Mouse (Mus musculus) neutrophil, adult 65 days (primary cell): ENCODE measurements around the gene Olfr43. TPM values are rescaled to one million over a fixed set of nuclear protein-coding genes. Genes with fewer than 3 reads are reported as not detected.

Source experiments
- total RNA-seq: library from RNA; stranded (reverse); gene quantifications from 2 replicates; pipeline ENCODE4 v1.2.4, GENCODE M21; 2023

Gene Olfr43
- not detected in 2 replicates for total RNA-seq

DNA sequence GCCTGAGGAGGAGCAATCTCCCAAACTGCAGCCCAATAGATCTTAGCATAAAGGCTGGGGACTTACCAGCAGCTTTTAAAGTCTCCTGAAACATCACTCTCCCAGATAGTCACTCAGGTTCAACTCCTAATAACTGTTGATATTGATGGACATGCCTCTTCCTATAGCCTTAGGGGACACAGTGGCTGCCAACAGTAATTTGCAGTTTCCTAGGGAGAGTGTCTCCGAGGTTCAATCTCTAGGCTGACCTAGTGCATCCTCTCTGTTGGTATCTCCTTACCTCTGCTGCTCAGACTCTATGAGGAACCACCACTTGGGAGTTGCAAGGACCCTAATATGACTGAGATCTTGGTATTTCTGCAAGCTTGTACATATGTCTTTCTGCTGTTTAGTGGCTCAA lies at the start of gene Olfr43:
Gene Olfr43, minus strand, starts transcription at position 101 of the 400 bp plus-strand sequence.

DNA sequence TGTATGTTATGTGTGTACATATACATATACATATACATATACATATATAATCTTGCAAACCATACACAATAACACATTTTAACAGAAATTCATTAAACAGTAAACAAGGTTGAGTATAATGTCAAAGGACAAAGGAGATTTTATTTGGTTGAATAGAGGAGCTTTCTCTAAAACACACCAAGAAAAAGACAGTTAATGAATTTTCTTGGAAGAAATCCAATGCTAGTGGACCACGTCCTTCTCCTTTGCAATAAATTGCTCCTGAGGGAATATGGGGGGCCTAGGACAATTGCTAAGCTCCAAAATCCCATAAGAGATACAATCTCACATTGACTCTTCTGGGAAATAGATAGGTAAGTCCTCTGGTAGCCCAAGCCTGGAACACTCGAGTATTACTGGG lies 48.3 kb upstream of the Olfr43 start, which contains the start of gene Olfr406:
Gene Olfr406, plus strand, starts transcription at position 301 of the 400 bp plus-strand sequence.

DNA sequence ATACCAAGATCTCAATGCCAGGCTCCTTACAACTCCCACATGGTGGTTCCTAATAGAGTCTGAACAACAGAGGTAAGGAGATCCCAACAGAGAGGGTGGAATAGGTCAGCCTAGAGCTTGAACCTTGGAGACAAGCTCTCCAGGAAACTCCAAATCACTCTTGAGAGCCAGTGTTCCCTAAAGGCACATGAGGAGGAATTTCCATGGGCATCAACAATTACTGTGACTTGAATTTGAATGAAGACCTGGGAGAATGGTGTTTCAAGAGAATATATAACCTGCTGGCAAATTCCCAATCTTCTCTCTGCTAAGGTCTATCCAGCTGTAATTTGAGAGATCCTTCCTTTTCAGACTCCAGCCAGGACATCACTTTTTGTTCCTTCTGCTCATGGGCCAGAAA lies 25.2 kb downstream of the Olfr43 start, which contains the start of gene Olfr403:
Gene Olfr403, plus strand, starts transcription at position 301 of the 400 bp plus-strand sequence.

Other genes with a start within 250 kb of the Olfr43 start
- not detected in 2 replicates for gene Olfr398, start 221.0 kb downstream of the Olfr43 start, total RNA-seq
- gene Olfr139, start 154.8 kb downstream of the Olfr43 start, total RNA-seq = not detected in 2 replicates
- gene Olfr399, start 154.8 kb downstream of the Olfr43 start, total RNA-seq = not detected in 2 replicates
- gene Zfp616, start 141.4 kb downstream of the Olfr43 start, total RNA-seq = not detected in 2 replicates
- gene Olfr401, start 97.7 kb downstream of the Olfr43 start, total RNA-seq = not detected in 2 replicates
- gene Olfr402, start 57.9 kb downstream of the Olfr43 start, total RNA-seq = not detected in 2 replicates
- gene Olfr403, start 25.1 kb downstream of the Olfr43 start, total RNA-seq = not detected in 2 replicates
- gene Olfr406, start 48.4 kb upstream of the Olfr43 start, total RNA-seq = not detected in 2 replicates
- not detected in 2 replicates for gene Olfr59, start 72.4 kb upstream of the Olfr43 start, total RNA-seq
- not detected in 2 replicates for gene Olfr410, start 126.7 kb upstream of the Olfr43 start, total RNA-seq
- gene Olfr411, start 141.3 kb upstream of the Olfr43 start, total RNA-seq = not detected in 2 replicates
- gene Olfr412, start 150.7 kb upstream of the Olfr43 start, total RNA-seq = not detected in 2 replicates